Mouse (Mus musculus) large intestine, adult 2 months (tissue): ENCODE results near the gene Gm28710. TPM values are rescaled to one million over a fixed set of nuclear protein-coding genes. Genes with fewer than 3 reads are reported as not detected.

Experiments
- DNase-seq: peaks from one replicate; pipeline ENCODE4 v3.0.0-alpha.2; 2012; ENCODE audit warnings: low read depth, low spot score
- WGBS: fragments of 180-500 bp; shearing (Covaris S2); methylation state at CpG from one replicate; pipeline ENCODE4 v1.1.7; 2018; 5-methylcytosine and 5-hydroxymethylcytosine counted together
- polyA plus RNA-seq: library from polyadenylated mRNA; depleted of rRNA; stranded (reverse); fragments of >200 nt; gene quantifications from 2 replicates; pipeline ENCODE4 v1.2.3, GENCODE M21; 2012; rRNA removed

Gene Gm28710
- polyA plus RNA-seq: 0.02 and 0.11 TPM in 2 replicates

DNA sequence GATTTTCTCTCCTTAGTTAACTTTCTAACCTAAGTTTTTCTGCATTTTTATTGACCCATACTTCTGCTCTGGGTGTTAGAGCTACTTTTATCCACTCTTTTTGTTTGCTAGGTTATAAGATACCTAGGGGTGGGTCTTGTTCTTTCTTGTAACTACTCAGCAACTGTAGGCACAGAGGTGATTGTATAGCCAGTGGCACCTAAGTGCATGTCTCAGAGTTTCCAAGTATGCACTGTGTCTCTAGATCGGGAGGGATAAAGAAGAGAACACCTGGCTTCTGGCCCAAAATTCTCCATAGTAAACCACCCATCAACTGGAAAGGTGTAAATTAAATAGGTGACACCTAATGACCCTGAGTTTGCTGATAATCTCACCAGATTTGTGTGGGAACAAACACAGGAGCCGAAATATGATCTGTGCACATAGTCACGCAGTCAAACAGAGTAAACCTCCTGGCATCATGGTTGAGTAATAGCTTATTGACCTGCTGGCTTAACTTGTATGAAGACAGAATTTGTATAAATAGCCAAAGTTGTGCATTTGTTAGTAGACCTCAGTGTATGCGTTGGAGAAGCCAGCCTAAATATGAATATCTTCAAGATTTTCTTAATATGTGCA is at the start of gene Gm28710:
TSS of gene Gm28710 (plus strand) at position 568 of the 618 bp plus-strand sequence.
- WGBS: 72% methylated on average over 4 of the region's 4 CpGs
- no peak for DNase-seq

DNA sequence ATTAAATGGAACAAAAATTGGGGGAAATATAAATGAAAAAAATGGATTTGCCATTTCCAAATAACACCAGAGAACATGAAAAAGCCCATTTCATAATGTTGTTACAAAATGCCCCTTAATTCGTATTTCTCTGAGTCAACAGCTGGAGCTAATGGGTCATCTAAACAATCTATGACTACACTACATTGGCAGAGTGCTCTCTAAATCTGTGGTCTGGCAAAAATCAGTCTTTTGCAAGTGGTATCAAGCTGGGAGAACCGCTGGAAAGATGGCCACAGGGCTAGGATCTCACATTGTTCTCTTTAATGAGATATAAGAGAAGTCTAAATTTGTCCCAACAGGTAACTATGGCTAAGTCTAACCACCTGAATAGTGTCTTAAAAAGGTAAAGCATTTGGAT is 14.4 kb upstream of the Gm28710 start:
- 54% methylated on average over 2 of the region's 2 CpGs for WGBS
- DNase-seq: no peak

DNA sequence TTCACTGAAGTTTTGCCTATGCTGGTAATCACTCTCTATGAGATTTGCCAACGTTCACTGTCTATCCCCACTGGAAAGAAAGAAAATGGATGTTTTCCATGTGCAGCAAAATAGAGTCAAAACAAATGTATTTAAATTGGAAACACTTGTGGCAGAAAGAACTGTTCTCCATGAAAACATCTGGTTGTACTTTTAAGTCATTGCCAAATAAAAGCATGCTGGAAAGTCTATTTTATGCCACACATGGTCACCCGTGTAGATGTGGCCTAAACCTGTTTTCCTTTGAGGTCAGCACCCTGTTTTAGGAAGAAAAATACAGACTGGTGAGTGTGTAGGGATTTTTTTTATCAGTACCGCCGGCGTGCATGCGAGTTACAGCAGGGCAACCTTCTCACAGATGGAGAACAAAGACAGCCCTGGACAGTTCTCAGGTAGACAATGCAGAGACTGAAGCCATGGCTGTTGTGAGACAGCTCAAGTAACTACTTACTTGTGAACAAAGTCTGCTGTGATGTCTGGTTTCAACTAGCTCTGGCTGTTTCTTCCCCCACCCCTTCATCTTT is 12.9 kb upstream of the Gm28710 start:
- 84% methylated on average over 6 of the region's 6 CpGs for WGBS
- no peak for DNase-seq

DNA sequence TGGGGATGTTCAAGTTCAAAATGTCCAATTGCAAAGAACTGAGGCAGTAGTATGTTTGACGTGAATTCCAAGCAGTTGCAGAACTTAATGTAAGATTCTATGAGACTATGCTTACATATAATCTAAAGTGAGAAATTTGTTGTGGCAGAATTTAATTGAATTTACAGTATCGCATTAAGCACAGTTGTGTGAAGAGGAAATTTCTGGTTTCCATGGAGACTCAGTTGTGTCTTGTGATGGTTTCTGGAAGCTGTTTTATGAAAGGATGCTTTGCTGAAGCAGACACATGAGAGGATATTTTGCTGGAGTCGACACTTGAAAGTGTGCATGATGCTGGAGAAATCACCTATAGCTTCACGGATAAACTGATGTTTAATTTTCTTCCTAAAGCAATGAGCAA is 6.0 kb upstream of the Gm28710 start:
- WGBS: 86% methylated on average over 4 of the region's 4 CpGs
- no peak for DNase-seq

DNA sequence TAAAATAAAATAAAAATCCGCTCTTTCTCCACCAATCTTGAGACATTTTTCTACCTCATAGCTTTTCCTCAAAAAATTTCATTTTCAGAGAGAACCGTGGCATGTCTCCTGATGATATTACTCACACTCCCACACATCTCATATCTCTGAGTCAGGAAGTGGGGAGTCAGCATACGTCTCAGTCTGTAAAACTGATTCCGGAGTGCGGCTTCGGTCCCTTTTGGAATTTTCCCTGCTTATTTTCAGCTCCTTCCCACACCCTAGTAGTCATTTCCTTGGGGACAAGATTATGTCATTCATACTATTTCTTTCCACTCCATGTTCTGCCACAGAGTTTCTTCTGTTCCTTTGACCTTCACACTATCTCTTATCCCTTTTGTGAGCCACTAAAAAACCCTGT is 3.4 kb downstream of the Gm28710 start:
- 84% methylated on average over 6 of the region's 6 CpGs for WGBS
- DNase-seq: no peak

DNA sequence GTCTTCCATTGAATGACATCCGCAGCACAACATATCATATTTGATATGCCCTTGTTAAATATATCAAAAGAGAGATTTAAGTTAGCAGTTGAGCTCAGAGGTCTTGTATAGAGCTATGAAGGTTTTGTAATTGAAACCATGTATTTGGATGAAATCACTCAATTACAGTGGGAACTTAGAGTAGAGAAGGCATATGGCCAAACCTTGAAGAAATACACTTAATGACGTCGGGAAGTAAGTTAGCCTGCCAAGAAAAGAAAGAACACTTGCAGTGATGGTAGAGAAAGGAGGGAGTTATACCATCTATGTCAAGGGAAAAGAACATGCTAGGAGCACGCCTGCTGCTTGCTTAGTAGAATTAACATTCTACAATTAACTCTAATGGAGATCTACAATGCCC is 11.1 kb downstream of the Gm28710 start:
- no peak for DNase-seq
- 73% methylated on average over 4 of the region's 4 CpGs for WGBS

DNA sequence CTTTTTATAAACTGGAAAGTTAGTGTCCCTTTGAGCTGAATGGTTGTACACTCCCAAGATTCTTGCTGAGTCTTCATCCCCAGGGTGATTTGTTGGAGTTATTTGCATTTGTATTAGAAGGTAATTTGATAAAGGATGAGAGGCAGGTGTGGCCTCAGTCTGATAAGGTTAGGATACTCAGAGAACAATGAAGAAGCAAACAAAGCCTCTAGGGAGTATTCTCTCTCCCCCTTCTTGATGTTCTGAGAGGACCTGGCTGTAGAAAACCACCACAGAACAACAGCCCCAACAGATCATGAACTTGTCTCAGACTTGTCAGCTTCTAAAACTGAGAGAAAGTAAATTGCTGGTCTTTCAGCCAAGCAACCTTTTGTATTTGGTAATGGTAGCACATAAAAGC is 47.4 kb downstream of the Gm28710 start:
- no peak for DNase-seq

DNA sequence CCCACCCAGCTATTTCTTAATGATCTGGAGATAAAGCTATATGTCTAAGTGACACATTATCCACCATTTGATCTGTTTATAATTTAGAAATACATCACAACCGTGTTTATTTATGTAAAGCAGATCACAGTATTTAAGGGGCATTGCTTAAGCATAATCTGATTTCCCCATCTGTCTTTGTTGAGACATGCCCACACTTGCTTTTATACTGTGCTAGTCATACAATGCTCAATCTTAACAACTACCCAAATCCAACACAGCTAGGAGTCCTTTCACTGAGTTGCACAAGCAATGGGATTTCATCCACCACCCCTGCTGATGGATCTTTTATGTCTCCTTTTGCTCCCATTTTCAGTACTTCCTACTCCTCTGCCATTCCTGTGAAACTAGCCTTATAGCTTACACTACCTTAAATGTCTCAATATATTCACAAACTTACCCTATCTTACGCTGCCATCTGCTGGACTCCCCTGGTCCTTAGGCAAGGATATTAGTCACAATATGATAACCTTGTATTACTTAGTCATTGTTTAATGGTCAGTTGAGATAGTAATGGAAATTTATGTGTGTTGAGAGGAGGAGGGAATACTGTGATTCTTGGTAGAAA is 77.8 kb downstream of the Gm28710 start:
- DNase-seq: peak; percentile 0
- 46% methylated on average over 2 of the region's 2 CpGs for WGBS

DNA sequence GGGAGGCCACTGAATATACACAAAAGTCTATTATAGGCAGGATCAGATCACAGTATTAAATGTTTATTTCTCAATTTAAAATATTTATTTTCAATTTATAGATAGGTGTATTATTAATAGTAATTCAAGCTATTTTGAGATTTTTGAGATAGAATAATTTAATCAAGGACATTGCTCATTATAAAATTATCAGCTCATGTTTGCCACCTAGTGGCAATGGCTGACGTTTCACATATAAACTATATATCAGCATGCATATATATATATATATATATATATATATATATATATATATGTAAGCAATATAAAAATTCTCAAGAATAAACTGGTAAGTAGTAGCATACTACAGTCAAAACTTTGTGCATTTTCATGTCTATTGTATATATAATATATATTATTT is 102.6 kb downstream of the Gm28710 start:
- no peak for DNase-seq
- 3% methylated on average over 1 of the region's 1 CpGs for WGBS

DNA sequence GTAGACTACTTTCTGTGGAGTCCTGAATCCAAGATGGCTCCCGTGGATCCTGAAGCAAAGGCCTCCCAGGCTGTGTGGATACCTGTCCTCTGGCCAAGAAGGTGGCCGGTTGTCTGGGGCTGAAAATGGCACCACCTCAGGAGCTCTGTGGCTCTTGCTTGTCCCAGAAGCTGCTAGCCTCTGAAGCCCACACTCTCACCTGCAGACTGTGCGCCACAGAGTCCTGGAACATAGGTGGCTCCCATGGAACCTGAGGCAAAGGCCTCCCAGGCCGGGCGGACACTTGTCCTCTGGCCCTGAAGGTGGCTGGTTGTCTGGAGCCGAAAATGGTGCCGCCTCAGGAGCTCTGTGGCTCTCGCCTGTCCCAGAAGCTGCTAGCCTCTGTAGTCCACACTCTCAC is 128.2 kb downstream of the Gm28710 start:
- DNase-seq: no peak
- WGBS: 86% methylated on average over 8 of the region's 8 CpGs

DNA sequence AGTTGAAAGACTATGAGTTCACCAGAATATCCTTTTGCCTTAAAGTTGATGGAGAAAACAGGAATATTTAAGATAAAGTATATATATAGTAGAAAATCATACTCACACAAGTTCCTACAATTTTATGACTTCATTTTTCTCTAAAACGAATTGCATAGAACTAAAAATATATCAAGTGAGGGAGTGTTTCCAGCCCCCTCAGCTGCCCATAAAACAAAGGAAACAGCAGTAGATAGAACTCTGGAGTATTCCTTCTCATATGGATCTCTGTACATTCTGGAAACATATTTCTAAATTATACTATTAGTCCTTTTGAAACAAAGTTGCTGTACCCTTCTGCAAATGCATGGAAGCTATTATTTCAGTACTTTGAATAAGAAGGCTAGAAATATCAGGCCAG is 130.9 kb downstream of the Gm28710 start:
- 31% methylated on average over 1 of the region's 1 CpGs for WGBS
- DNase-seq: no peak

Other genes with a start within 250 kb of the Gm28710 start
- 0.98 and 1.4 TPM in 2 replicates for gene Hgf, start 238.3 kb upstream of the Gm28710 start, polyA plus RNA-seq